Mouse (Mus musculus) kidney, postnatal 0 days (tissue): ENCODE measurements at regions not wholly inside any gene's neighbourhood (a gene's known extent, or its start where the extent isn't known, plus 50 kb on each side); places are given as distances from the start of the nearest gene placed in this dataset.

Experiments used
- ATAC-seq: fragments of 200-750 bp; cut with Nextera tagmentation; replicated peaks from 2 replicates; pipeline ENCODE4 v1.8.0; 2017; ENCODE audit warnings: low read depth, moderate number of reproducible peaks, moderate TSS enrichment, moderate library complexity; ENCODE audit not compliant: low FRiP score
- DNase-seq: peaks from one replicate; pipeline ENCODE4 v3.0.0-alpha.2; 2016; ENCODE audit warnings: low spot score
- H3K27ac ChIP-seq: fragments of 300-500 bp; sonication (generic); 2 replicates; pipeline ENCODE4 v1.5.1; 2014; ENCODE audit warnings: mild to moderate bottlenecking
- H3K27me3 ChIP-seq: fragments of 300-500 bp; sonication (generic); 2 replicates; pipeline ENCODE4 v1.6.1; 2014; ENCODE audit warnings: low read length, mixed read lengths; ENCODE audit not compliant: insufficient read depth
- H3K36me3 ChIP-seq: fragments of 300-500 bp; sonication (generic); 2 replicates; pipeline ENCODE4 v1.6.1; 2014; ENCODE audit warnings: low read length, mixed read lengths; ENCODE audit not compliant: insufficient read depth
- H3K4me1 ChIP-seq: fragments of 300-500 bp; sonication (generic); replicated peaks from 2 replicates; pipeline ENCODE4 v1.6.1; 2014; ENCODE audit warnings: antibody characterized with exemption, low read length, mixed read lengths; ENCODE audit not compliant: insufficient read depth
- H3K4me2 ChIP-seq: fragments of 300-500 bp; sonication (generic); 2 replicates; pipeline ENCODE4 v1.6.1; 2014; ENCODE audit warnings: mild to moderate bottlenecking, low read length, moderate library complexity, mixed read lengths
- H3K4me3 ChIP-seq: fragments of 300-500 bp; sonication (generic); replicated peaks from 2 replicates; pipeline ENCODE4 v1.5.1; 2014; ENCODE audit warnings: low read depth, low read length
- H3K9ac ChIP-seq: fragments of 300-500 bp; sonication (generic); 2 replicates; pipeline ENCODE4 v1.6.1; 2014; ENCODE audit warnings: low read depth, low read length
- H3K9me3 ChIP-seq: fragments of 300-500 bp; sonication (generic); replicated peaks from 2 replicates; pipeline ENCODE4 v1.6.1; 2016; ENCODE audit warnings: low read length, inconsistent platforms, mixed read lengths
- CTCF ChIP-seq: IDR thresholded peaks from 2 replicates; pipeline ENCODE4 v1.5.1; 2016; ENCODE audit warnings: antibody characterized with exemption, low read depth, mild to moderate bottlenecking, moderate library complexity
- WGBS: fragments of 180-500 bp; shearing (Covaris S2); extraction: QIAGEN DNeasy Blood & Tissue Kit; methylation state at CpG from one replicate; pipeline ENCODE4 v1.1.7; 2014; 5-methylcytosine and 5-hydroxymethylcytosine counted together

- WGBS: 13% methylated on average over 10 of the region's 10 CpGs
- H3K4me3 ChIP-seq: no peak overlapping the region
- no peaks in the 10 kb centered on the region for H3K27me3 ChIP-seq
- TF ChIP-seq CTCF: peak; percentile 78
- H3K4me1 ChIP-seq: no peaks in the 10 kb centered on the region
- DNase-seq (peak; percentile 53), ATAC-seq (no peak)
- no peaks in the 10 kb centered on the region for H3K36me3 ChIP-seq
- H3K9ac ChIP-seq: no peak overlapping the region
- H3K27ac ChIP-seq: no peak overlapping the region
- H3K9me3 ChIP-seq: no peaks in the 10 kb centered on the region
- no peak overlapping the region for H3K4me2 ChIP-seq
Measured at GRCm38 (mm10) chr9:74530317-74530716, 331.4 kb upstream of the Onecut1 start.

GRCm38 (mm10) chr9:74530748-74531147 lies 331.0 kb upstream of the Onecut1 start:
- no peak for ATAC-seq
- H3K9me3 ChIP-seq: no peaks in the 10 kb centered on the region
- no peaks in the 10 kb centered on the region for H3K36me3 ChIP-seq
- 61% methylated on average over 9 of the region's 9 CpGs for WGBS
- H3K27ac ChIP-seq: no peak overlapping the region
- no peak overlapping the region for H3K4me3 ChIP-seq
- no peak overlapping the region for H3K9ac ChIP-seq
- no peaks in the 10 kb centered on the region for H3K27me3 ChIP-seq
- no peak for DNase-seq
- H3K4me1 ChIP-seq: no peaks in the 10 kb centered on the region
- no peak overlapping the region for H3K4me2 ChIP-seq
- no peak for TF ChIP-seq CTCF

- no peak for TF ChIP-seq CTCF
- H3K4me1 ChIP-seq: no peaks in the 10 kb centered on the region
Measured at GRCm38 (mm10) chr9:74531986-74532385, 329.7 kb upstream of the Onecut1 start.

GRCm38 (mm10) chr9:74534976-74535375 lies 326.7 kb upstream of the Onecut1 start:
- Histone ChIP-seq H3K9ac (no peak overlapping the region), H3K9me3 (no peaks in the 10 kb centered on the region), H3K4me3 (no peak overlapping the region), H3K36me3 (no peaks in the 10 kb centered on the region), H3K27me3 (no peaks in the 10 kb centered on the region), H3K4me2 (no peak overlapping the region), H3K27ac (no peak overlapping the region), H3K4me1 (no peaks in the 10 kb centered on the region)
- ATAC-seq (no peak), DNase-seq (peak; percentile 65)
- WGBS: 66% methylated on average over 5 of the region's 5 CpGs
- TF ChIP-seq CTCF: no peak

More at GRCm38 (mm10) chr9:74531986-74532385, 329.7 kb upstream of the Onecut1 start:
- ATAC-seq (no peak), DNase-seq (no peak)
- 57% methylated on average over 3 of the region's 3 CpGs for WGBS
- no peak overlapping the region for H3K9ac ChIP-seq
- H3K9me3 ChIP-seq: no peaks in the 10 kb centered on the region
- H3K27ac ChIP-seq: no peak overlapping the region
- H3K4me3 ChIP-seq: no peak overlapping the region
- H3K27me3 ChIP-seq: no peaks in the 10 kb centered on the region
- no peak overlapping the region for H3K4me2 ChIP-seq
- no peaks in the 10 kb centered on the region for H3K36me3 ChIP-seq

- no peak for DNase-seq
Measured at GRCm38 (mm10) chr9:74556116-74556515, 305.6 kb upstream of the Onecut1 start.

GRCm38 (mm10) chr9:74592757-74593156 lies 269.0 kb upstream of the Onecut1 start:
- DNase-seq (no peak), ATAC-seq (no peak)
- H3K4me1 ChIP-seq: no peaks in the 10 kb centered on the region
- H3K4me2 ChIP-seq: no peak overlapping the region
- TF ChIP-seq CTCF: no peak
- H3K27me3 ChIP-seq: no peaks in the 10 kb centered on the region
- 78% methylated on average over 4 of the region's 4 CpGs for WGBS
- H3K36me3 ChIP-seq: no peaks in the 10 kb centered on the region
- H3K9me3 ChIP-seq: no peaks in the 10 kb centered on the region
- H3K9ac ChIP-seq: no peak overlapping the region
- no peak overlapping the region for H3K27ac ChIP-seq
- no peak overlapping the region for H3K4me3 ChIP-seq

More at GRCm38 (mm10) chr9:74556116-74556515, 305.6 kb upstream of the Onecut1 start:
- Histone ChIP-seq H3K36me3 (no peaks in the 10 kb centered on the region), H3K9me3 (no peaks in the 10 kb centered on the region), H3K27me3 (no peaks in the 10 kb centered on the region), H3K4me2 (no peak overlapping the region), H3K9ac (no peak overlapping the region), H3K4me1 (no peaks in the 10 kb centered on the region), H3K27ac (no peak overlapping the region), H3K4me3 (no peak overlapping the region)
- TF ChIP-seq CTCF: no peak
- ATAC-seq: no peak
- 79% methylated on average over 5 of the region's 5 CpGs for WGBS

GRCm38 (mm10) chr9:74593970-74594369 lies 267.8 kb upstream of the Onecut1 start:
- WGBS: 90% methylated on average over 4 of the region's 4 CpGs
- Histone ChIP-seq H3K36me3 (no peaks in the 10 kb centered on the region), H3K9me3 (no peaks in the 10 kb centered on the region), H3K9ac (no peak overlapping the region), H3K4me1 (no peaks in the 10 kb centered on the region), H3K4me3 (no peak overlapping the region), H3K4me2 (no peak overlapping the region), H3K27me3 (no peaks in the 10 kb centered on the region), H3K27ac (no peak overlapping the region)
- no peak for ATAC-seq
- DNase-seq: no peak
- 0 out of 2 replicates have a peak, but pooled peaks have one; percentile 7 for TF ChIP-seq CTCF
